Mouse (Mus musculus): ENCODE results near the gene Cklf.
"Not testable (repeated sequence)": the region's sequence is repeated elsewhere in the genome, so short reads cannot be mapped to it uniquely, and the experiment has no call there.

The Cklf gene

GRCm38 (mm10) chr8:104264271-104264935, 13.7 kb downstream of the Cklf start:
- not testable (repeated sequence) for DNase-seq (ENCODE audit: low spot score in 2 of 2)

DNA sequence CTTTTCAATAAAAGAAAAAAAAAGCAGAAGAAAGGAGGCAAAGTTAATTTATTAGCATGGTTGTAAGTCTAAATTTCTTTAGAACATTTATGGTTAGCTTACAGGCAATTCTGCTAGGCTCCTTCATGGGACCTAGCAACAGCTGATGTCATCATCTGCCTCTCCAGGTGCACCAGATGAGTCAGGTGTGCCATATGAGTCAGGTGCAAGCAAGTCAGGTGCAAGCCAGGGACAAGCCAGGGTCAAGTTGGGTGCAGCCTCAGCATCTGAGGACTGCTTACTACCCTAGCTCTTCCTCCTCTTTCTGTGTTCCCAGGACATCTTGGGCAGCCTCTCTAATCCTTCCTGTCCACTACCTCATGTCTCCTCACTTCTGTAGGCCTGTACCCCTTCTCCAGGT, 17.7 kb downstream of the Cklf start:
- no peak for DNase-seq (ENCODE audit: low spot score in 2 of 2)

DNA sequence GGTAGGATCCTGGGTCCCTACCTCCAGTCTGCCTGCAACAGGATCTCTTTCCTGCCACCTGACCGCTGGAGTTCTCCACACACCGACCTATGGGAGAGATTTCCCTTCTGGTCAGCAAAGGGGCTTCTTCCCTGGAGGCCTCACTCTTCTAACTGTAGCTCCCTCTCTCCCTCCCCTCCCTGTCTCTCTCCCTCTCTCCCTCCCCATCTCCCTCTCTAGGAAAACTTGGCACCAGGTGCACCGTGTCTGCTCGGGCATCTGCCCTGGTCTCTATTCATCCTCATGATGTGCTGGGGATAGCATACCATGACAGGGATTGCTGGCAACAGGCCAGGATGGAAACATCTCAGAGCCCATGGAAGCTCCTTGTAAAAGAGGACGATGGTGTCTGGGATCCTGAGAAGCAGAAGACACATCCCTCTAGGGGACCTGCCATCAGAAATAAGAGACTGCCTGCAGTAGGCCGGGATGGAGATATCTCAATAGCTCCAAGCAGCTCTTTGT, 18.3 kb downstream of the Cklf start:
- DNase-seq (ENCODE audit: low spot score in 2 of 2) = no peak

DNA sequence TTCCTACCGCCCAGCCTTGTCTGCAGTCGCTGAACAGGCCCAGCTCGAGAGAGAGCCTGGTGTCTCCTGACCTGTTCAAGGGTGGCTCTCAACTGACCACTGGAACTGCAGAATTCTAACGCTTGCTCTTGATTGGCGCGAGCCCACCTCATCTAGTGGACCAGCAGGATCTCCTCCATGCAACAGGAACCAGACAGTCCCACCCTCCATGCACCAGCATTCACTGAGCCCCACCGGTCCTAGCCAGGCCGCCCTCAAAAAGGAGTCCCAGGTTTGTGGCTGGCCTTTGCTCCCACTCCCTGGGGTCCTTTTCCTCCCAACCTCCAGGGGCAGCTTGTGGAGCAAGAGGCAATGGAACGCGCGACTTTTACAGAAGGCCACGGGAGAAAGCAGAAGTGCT, 42.4 kb downstream of the Cklf start, which contains the start of gene Cmtm2a:
TSS of gene Cmtm2a (minus strand) at position 101 of the 400 bp plus-strand sequence.
- not testable (repeated sequence) for DNase-seq (ENCODE audit: low spot score in 2 of 2)

DNA sequence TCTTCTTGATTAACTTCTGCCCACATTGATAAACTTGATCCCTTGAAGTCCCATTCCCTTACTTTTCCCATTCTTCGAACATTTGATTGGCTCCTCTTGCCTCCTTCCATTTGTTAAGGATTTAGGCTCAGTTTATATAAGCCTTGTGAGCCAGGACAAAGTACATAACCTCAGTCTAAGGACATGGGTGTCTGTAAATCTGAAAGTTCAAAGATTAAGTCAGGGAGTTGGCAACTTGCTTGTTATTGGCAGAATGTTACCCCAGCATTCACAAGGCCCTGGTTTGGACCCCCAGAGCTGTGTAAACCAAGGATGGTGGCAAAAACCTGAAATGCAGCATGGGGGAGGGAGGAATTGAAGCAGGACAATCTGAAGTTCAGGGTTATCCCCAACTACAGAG, 43.7 kb downstream of the Cklf start:
- no peak for DNase-seq (ENCODE audit: low spot score in 2 of 2)

- not testable (repeated sequence) for DNase-seq (ENCODE audit: low spot score in 2 of 2)
Observed at GRCm38 (mm10) chr8:104301577-104301976, 50.9 kb downstream of the Cklf start.

GRCm38 (mm10) chr8:104302536-104302935, 51.9 kb downstream of the Cklf start:
- DNase-seq (ENCODE audit: low spot score in 2 of 2) = not testable (repeated sequence)

DNA sequence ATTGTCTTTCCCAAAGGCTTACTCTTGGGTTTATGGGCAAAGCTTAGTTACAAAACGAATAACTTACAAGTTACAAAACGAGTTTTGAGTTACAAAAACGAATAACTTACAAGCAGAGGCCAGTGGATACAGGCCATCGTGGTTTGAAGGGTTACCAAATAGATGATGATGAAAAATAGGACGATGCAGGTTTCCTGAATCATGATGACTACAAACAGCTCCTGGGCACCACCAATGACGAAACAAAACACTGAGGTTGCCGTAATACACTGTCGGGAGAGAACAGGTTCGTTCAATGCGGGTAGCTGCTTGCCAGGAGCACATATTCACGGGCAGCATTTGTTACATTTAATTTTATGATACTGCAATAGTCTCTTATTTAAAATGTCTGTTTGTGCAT, 54.3 kb downstream of the Cklf start:
- no peak for DNase-seq (ENCODE audit: low spot score in 2 of 2)

GRCm38 (mm10) chr8:104308341-104308740, 57.7 kb downstream of the Cklf start:
- DNase-seq (ENCODE audit: low spot score in 2 of 2) = not testable (repeated sequence)

DNA sequence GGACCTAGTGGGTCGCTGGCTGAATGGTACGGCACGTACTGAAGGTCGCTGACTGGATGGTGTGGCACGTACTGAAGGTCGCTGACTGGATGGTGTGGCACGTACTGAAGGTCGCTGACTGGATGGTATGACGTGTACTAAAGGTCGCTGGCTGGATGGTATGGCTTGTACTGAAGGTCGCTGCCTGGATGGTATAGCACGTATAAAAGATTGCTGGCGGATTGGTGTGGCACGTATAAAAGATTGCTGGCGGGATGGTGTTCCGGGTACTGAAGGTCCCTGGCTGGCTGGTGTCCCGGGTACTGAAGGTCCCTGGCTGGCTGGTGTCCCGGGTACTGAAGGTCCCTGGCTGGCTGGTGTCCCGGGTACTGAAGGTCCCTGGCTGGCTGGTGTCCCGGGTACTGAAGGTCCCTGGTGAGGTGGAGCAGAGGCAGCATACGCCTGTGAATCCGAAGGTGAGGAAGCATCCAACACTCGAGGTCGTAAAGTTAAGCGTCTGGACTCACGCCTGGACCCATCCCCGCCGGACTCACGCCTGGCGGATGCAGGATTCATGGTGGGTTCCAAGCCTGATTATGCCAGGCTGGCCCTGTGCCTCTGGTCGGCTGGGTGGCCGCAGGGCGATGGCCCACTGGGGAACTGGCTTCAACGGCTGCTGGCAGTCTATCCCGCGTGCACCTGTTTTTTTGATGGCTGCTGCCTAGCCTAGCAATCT, 58.9 kb downstream of the Cklf start, which contains the start of the genes Gm45711 and Cmtm1:
TSS of gene Gm45711 (minus strand) at position 641 of the 715 bp plus-strand sequence.
TSS of gene Cmtm1 (minus strand) at position 705 of the 715 bp plus-strand sequence.
- DNase-seq (ENCODE audit: low spot score in 2 of 2) = not testable (repeated sequence)

DNA sequence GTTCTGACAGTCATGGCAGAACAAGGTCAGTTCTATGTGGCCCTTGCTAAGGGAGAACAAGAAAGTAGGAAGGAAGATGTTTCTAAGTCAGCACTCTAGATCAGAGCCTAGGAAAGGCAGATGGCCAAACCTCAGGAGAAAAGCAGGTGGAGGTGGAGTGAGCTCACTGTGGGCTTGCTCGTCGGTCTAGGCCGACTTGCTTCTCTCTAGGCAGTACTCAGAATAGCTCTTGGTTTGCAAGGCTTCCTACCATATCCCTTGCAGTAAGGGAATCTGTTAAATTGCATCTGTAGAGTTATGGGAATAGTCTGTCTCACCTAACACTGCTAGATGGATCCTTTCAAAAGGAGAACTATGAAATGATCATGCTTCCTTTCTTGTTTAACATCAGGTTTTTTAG, 61.4 kb downstream of the Cklf start:
- DNase-seq (ENCODE audit: low spot score in 2 of 2) = not testable (repeated sequence)

- no peak for DNase-seq (ENCODE audit: low spot score in 2 of 2)
Observed at GRCm38 (mm10) chr8:104313311-104313710, 62.6 kb downstream of the Cklf start.
